Mouse (Mus musculus): ENCODE results near the gene Hddc3. TPM values are rescaled to one million over a fixed set of nuclear protein-coding genes. Genes with fewer than 3 reads are reported as not detected.
A peak's percentile ranks its signal among the peaks of the same experiment; 100 is the strongest.
"Not testable (repeated sequence)": the region's sequence is repeated elsewhere in the genome, so short reads cannot be mapped to it uniquely, and the experiment has no call there.

Hddc3 gene
- polyA plus RNA-seq, 1 experiment from 2014 or later, result 6.8 TPM

- Histone ChIP-seq H3K27ac (peak within 1 kb of the TSS; percentile 69), H3K36me3 (peaks cover 33% of the 10 kb centered on the region), H3K4me2 (peak within 1 kb of the TSS; percentile 43), H3K9ac (peak within 1 kb of the TSS; percentile 51), H3K4me1 (peaks cover 22% of the 10 kb centered on the region), H3K4me3 (peak within 1 kb of the TSS; percentile 45), H3K27me3 (replicated peaks) (peaks cover 34% of the 10 kb centered on the region), H3K9me3 (replicated peaks) (no peaks in the 10 kb centered on the region)
- no peak for ATAC-seq
- WGBS (ENCODE audit: insufficient replicate concordance), result 12% methylated on average over 33 of the region's 33 CpGs
Observed at GRCm38 (mm10) chr7:80387633-80388543, 45.0 kb downstream of the Hddc3 start, which contains the start of gene Fes. Gene Fes, minus strand, starts transcription at chr7:80387946.

- Histone ChIP-seq H3K4me1 (peaks cover 17% of the 10 kb centered on the region), H3K4me3 (no peak overlapping the region), H3K4me2 (no peak overlapping the region), H3K9ac (no peak overlapping the region), H3K27me3 (replicated peaks) (peaks cover 24% of the 10 kb centered on the region), H3K9me3 (replicated peaks) (no peaks in the 10 kb centered on the region), H3K27ac (no peak overlapping the region), H3K36me3 (peaks cover 66% of the 10 kb centered on the region)
- ATAC-seq, result no peak
- 86% methylated on average over 15 of the region's 15 CpGs for WGBS (ENCODE audit: insufficient replicate concordance)
Observed at GRCm38 (mm10) chr7:80392119-80392518, 49.2 kb downstream of the Hddc3 start.

DNA sequence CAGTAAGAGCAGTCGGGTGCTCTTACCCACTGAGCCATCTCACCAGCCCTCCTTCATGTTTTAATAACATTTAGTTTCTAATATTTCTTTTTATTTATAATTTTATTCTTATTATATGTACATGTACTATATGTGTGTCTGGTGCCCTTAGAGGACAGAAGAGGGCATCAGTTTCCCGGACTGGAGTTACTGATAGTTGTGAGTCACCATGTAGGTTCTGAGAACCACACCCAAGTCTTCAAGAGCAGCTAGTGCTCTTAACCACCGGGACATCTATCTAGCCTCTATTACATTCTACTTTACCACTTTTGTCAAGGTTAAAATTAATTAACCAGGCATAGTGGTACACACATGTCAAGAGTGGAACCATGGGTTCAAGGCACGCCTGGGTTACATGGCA lies 51.7 kb downstream of the Hddc3 start:
- Histone ChIP-seq H3K36me3 (peaks cover 85% of the 10 kb centered on the region), H3K4me2 (no peak overlapping the region), H3K27me3 (replicated peaks) (0 out of 2 replicates have a peak, but pooled peaks cover 11% of the 10 kb centered on the region), H3K4me1 (peaks cover 12% of the 10 kb centered on the region), H3K4me3 (no peak overlapping the region), H3K27ac (no peak overlapping the region), H3K9ac (no peak overlapping the region), H3K9me3 (replicated peaks) (no peaks in the 10 kb centered on the region)
- 65% methylated on average over 4 of the region's 4 CpGs for WGBS (ENCODE audit: insufficient replicate concordance)
- ATAC-seq, result no peak

DNA sequence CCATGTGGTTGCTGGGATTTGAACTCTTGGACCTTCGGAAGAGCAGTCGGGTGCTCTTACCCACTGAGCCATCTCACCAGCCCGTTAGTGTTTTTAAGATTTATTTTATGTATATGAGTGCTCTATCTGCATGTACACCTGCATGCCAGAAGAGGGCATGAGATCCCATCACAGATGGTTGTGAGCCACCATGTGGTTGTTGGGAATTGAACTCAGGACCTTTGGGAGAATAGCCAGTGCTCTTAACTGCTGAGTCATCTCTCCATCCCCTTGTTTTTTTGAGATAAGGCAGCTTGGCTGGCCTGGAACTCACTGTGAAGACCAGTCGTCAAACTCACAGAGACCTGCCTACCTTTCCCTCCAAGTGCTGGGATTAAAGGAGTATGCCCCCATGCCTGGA lies 53.5 kb downstream of the Hddc3 start:
- H3K4me3 ChIP-seq; H3K9ac ChIP-seq; H3K4me2 ChIP-seq; H3K9me3 ChIP-seq (replicated peaks); H3K27ac ChIP-seq; ATAC-seq: not testable (repeated sequence)
- Histone ChIP-seq H3K4me1 (peaks cover 28% of the 10 kb centered on the region), H3K27me3 (replicated peaks) (peaks cover 25% of the 10 kb centered on the region), H3K36me3 (peaks cover 68% of the 10 kb centered on the region)
- WGBS (ENCODE audit: insufficient replicate concordance), result 75% methylated on average over 4 of the region's 4 CpGs

DNA sequence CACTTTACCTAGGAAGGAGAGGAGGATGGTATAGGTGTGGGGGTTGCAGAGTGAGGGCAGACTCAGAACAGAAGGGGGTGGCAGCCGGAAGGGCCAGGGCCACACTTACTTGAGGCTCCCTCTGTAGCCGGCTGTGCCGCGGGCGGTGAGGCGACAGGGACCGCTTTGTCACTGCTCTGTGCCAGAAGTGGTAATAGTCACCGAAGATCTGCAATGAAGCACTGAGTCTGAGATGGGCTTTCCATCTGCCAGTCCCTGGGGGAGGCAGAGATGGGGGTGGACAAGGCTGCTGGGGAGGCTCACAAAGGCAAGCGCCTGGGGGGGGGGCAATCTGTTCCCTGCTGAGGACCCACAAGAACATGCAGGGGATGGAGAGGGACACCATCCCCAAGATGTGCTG lies 55.1 kb downstream of the Hddc3 start:
- 91% methylated on average over 9 of the region's 9 CpGs for WGBS (ENCODE audit: insufficient replicate concordance)
- Histone ChIP-seq H3K9ac (no peak overlapping the region), H3K9me3 (replicated peaks) (no peaks in the 10 kb centered on the region), H3K4me2 (no peak overlapping the region), H3K36me3 (peaks cover 52% of the 10 kb centered on the region), H3K27me3 (replicated peaks) (peaks cover 39% of the 10 kb centered on the region), H3K27ac (no peak overlapping the region), H3K4me3 (no peak overlapping the region), H3K4me1 (peaks cover 38% of the 10 kb centered on the region)
- no peak for ATAC-seq

GRCm38 (mm10) chr7:80398654-80399444 lies 55.9 kb downstream of the Hddc3 start:
- Histone ChIP-seq H3K4me3 (no peak overlapping the region), H3K4me1 (peaks cover 46% of the 10 kb centered on the region), H3K27me3 (replicated peaks) (peaks cover 48% of the 10 kb centered on the region), H3K27ac (no peak overlapping the region), H3K9me3 (replicated peaks) (no peaks in the 10 kb centered on the region), H3K36me3 (peaks cover 43% of the 10 kb centered on the region), H3K4me2 (no peak overlapping the region), H3K9ac (no peak overlapping the region)
- 69% methylated on average over 9 of the region's 9 CpGs for WGBS (ENCODE audit: insufficient replicate concordance)
- no peak for ATAC-seq

GRCm38 (mm10) chr7:80400099-80400498 lies 57.2 kb downstream of the Hddc3 start:
- Histone ChIP-seq H3K9me3 (replicated peaks) (no peaks in the 10 kb centered on the region), H3K9ac (no peak overlapping the region), H3K4me2 (peak overlapping the region; percentile 98), H3K4me3 (no peak overlapping the region), H3K4me1 (peaks cover 54% of the 10 kb centered on the region), H3K27me3 (replicated peaks) (peaks cover 60% of the 10 kb centered on the region), H3K36me3 (peaks cover 36% of the 10 kb centered on the region), H3K27ac (peak overlapping the region; percentile 48; the same call in 1 of the 2 replicates)
- 69% methylated on average over 5 of the region's 5 CpGs for WGBS (ENCODE audit: insufficient replicate concordance)
- ATAC-seq, result no peak

Other genes with a start within 250 kb of the Hddc3 start
- gene Idh2, start 227.7 kb upstream of the Hddc3 start, polyA plus RNA-seq (2016; fragmentation: Nextera tagmentation; extraction: Ambion mirVana), result 158 and 160 TPM in 2 replicates
- 16.9 and 17.9 TPM in 2 replicates for gene Sema4b, start 156.3 kb upstream of the Hddc3 start, polyA plus RNA-seq (2016; fragmentation: Nextera tagmentation; extraction: Ambion mirVana)
- 97.5 and 99.2 TPM in 2 replicates for gene Cib1, start 110.3 kb upstream of the Hddc3 start, polyA plus RNA-seq (2016; fragmentation: Nextera tagmentation; extraction: Ambion mirVana)
- gene Gdpgp1, start 110.2 kb upstream of the Hddc3 start, polyA plus RNA-seq (2016; fragmentation: Nextera tagmentation; extraction: Ambion mirVana), result 3.9 and 4.4 TPM in 2 replicates
- 0.61 and 1.0 TPM in 2 replicates for gene Ttll13, start 96.7 kb upstream of the Hddc3 start, polyA plus RNA-seq (2016; fragmentation: Nextera tagmentation; extraction: Ambion mirVana)
- 42.0 and 45.6 TPM in 2 replicates for gene Ngrn, start 81.9 kb upstream of the Hddc3 start, polyA plus RNA-seq (2016; fragmentation: Nextera tagmentation; extraction: Ambion mirVana)
- gene Vps33b, start 73.5 kb upstream of the Hddc3 start, polyA plus RNA-seq (2016; fragmentation: Nextera tagmentation; extraction: Ambion mirVana), result 9.0 and 11.4 TPM in 2 replicates
- 150 and 158 TPM in 2 replicates for gene Prc1, start 48.7 kb upstream of the Hddc3 start, polyA plus RNA-seq (2016; fragmentation: Nextera tagmentation; extraction: Ambion mirVana)
- 5.1 and 5.6 TPM in 2 replicates for gene Rccd1, start 18.6 kb upstream of the Hddc3 start, polyA plus RNA-seq (2016; fragmentation: Nextera tagmentation; extraction: Ambion mirVana)
- gene Unc45a, start 2.1 kb upstream of the Hddc3 start, polyA plus RNA-seq (2016; fragmentation: Nextera tagmentation; extraction: Ambion mirVana), result 17.1 and 17.3 TPM in 2 replicates
- gene Man2a2, start 28.3 kb downstream of the Hddc3 start, polyA plus RNA-seq (2016; fragmentation: Nextera tagmentation; extraction: Ambion mirVana), result 5.8 and 6.5 TPM in 2 replicates
- gene Fes, start 44.8 kb downstream of the Hddc3 start, polyA plus RNA-seq (2016; fragmentation: Nextera tagmentation; extraction: Ambion mirVana), result 10.3 and 11.4 TPM in 2 replicates
- gene Furin, start 62.3 kb downstream of the Hddc3 start, polyA plus RNA-seq (2016; fragmentation: Nextera tagmentation; extraction: Ambion mirVana), result 5.6 and 5.9 TPM in 2 replicates
- 47.2 and 47.8 TPM in 2 replicates for gene Blm, start 192.0 kb downstream of the Hddc3 start, polyA plus RNA-seq (2016; fragmentation: Nextera tagmentation; extraction: Ambion mirVana)

Data from liver, embryonic 12.5 days (tissue).